Mouse (Mus musculus): ENCODE data around the gene Lama1. TPM values are rescaled to one million over a fixed set of nuclear protein-coding genes. Genes with fewer than 3 reads are reported as not detected.
A peak's percentile ranks its signal among the peaks of the same experiment; 100 is the strongest.

The Lama1 gene
- polyA plus RNA-seq, 1 experiment from 2014 or later = 23.7 TPM

- no peaks in the 10 kb centered on the region for H3K27me3 ChIP-seq (ENCODE audit: control insufficient read depth, insufficient read depth, low read length)
- no peaks in the 10 kb centered on the region for H3K9me3 ChIP-seq (ENCODE audit: control insufficient read depth, low read length)
- H3K4me1 ChIP-seq (ENCODE audit: control insufficient read depth, insufficient read depth, low read length) = no peaks in the 10 kb centered on the region
- H3K36me3 ChIP-seq (ENCODE audit: control insufficient read depth, insufficient read depth, low read length) = peaks cover 9% of the 10 kb centered on the region
- no peak overlapping the region for H3K4me2 ChIP-seq
- DNase-seq (ENCODE audit: low spot score, missing footprints) = peak; percentile 90
- no peak overlapping the region for H3K27ac ChIP-seq (ENCODE audit: low read depth, low read length)
- no peak overlapping the region for H3K9ac ChIP-seq (ENCODE audit: low read length)
- no peak for ATAC-seq (ENCODE audit: low FRiP score)
- 60% methylated on average over 4 of the region's 4 CpGs for WGBS
- H3K4me3 ChIP-seq (ENCODE audit: low read depth, low read length) = no peak overlapping the region
These were observed 82.8 kb downstream of the Lama1 start for GRCm38 (mm10) chr17:67779812-67780211.

GRCm38 (mm10) chr17:67791091-67791490 is 94.0 kb downstream of the Lama1 start:
- H3K36me3 ChIP-seq (ENCODE audit: control insufficient read depth, insufficient read depth, low read length) = peaks cover 11% of the 10 kb centered on the region; the same call in 1 of the 2 replicates
- no peaks in the 10 kb centered on the region for H3K27me3 ChIP-seq (ENCODE audit: control insufficient read depth, insufficient read depth, low read length)
- no peaks in the 10 kb centered on the region for H3K9me3 ChIP-seq (ENCODE audit: control insufficient read depth, low read length)
- H3K9ac ChIP-seq (ENCODE audit: low read length) = no peak overlapping the region
- H3K27ac ChIP-seq (ENCODE audit: low read depth, low read length) = no peak overlapping the region
- H3K4me2 ChIP-seq = no peak overlapping the region
- 96% methylated on average over 10 of the region's 10 CpGs for WGBS
- no peaks in the 10 kb centered on the region for H3K4me1 ChIP-seq (ENCODE audit: control insufficient read depth, insufficient read depth, low read length)
- no peak overlapping the region for H3K4me3 ChIP-seq (ENCODE audit: low read depth, low read length)
- ATAC-seq (ENCODE audit: low FRiP score) = no peak
- no peak for DNase-seq (ENCODE audit: low spot score, missing footprints)

- WGBS = 94% methylated on average over 16 of the region's 16 CpGs
- Histone ChIP-seq H3K27ac (ENCODE audit: low read depth, low read length) (no peak overlapping the region), H3K9me3 (ENCODE audit: control insufficient read depth, low read length) (no peaks in the 10 kb centered on the region)
These were observed 112.1 kb downstream of the Lama1 start for GRCm38 (mm10) chr17:67809171-67809570.

GRCm38 (mm10) chr17:67813666-67814065 is 116.6 kb downstream of the Lama1 start:
- no peak overlapping the region for H3K27ac ChIP-seq (ENCODE audit: low read depth, low read length)
- ATAC-seq (ENCODE audit: low FRiP score) (no peak), DNase-seq (ENCODE audit: low spot score, missing footprints) (no peak)
- no peak overlapping the region for H3K4me2 ChIP-seq
- no peaks in the 10 kb centered on the region for H3K4me1 ChIP-seq (ENCODE audit: control insufficient read depth, insufficient read depth, low read length)
- H3K27me3 ChIP-seq (ENCODE audit: control insufficient read depth, insufficient read depth, low read length) = no peaks in the 10 kb centered on the region
- peaks cover 31% of the 10 kb centered on the region for H3K36me3 ChIP-seq (ENCODE audit: control insufficient read depth, insufficient read depth, low read length)
- 92% methylated on average over 6 of the region's 6 CpGs for WGBS
- H3K9me3 ChIP-seq (ENCODE audit: control insufficient read depth, low read length) = no peaks in the 10 kb centered on the region
- no peak overlapping the region for H3K9ac ChIP-seq (ENCODE audit: low read length)
- H3K4me3 ChIP-seq (ENCODE audit: low read depth, low read length) = no peak overlapping the region

More at GRCm38 (mm10) chr17:67809171-67809570, 112.1 kb downstream of the Lama1 start:
- DNase-seq (ENCODE audit: low spot score, missing footprints) (no peak), ATAC-seq (ENCODE audit: low FRiP score) (no peak)
- Histone ChIP-seq H3K4me3 (ENCODE audit: low read depth, low read length) (no peak overlapping the region), H3K36me3 (ENCODE audit: control insufficient read depth, insufficient read depth, low read length) (peaks cover 14% of the 10 kb centered on the region; the same call in 1 of the 2 replicates), H3K27me3 (ENCODE audit: control insufficient read depth, insufficient read depth, low read length) (no peaks in the 10 kb centered on the region), H3K9ac (ENCODE audit: low read length) (no peak overlapping the region), H3K4me2 (no peak overlapping the region), H3K4me1 (ENCODE audit: control insufficient read depth, insufficient read depth, low read length) (no peaks in the 10 kb centered on the region)

GRCm38 (mm10) chr17:67815720-67816119 is 118.7 kb downstream of the Lama1 start:
- H3K9ac ChIP-seq (ENCODE audit: low read length) = no peak overlapping the region
- H3K36me3 ChIP-seq (ENCODE audit: control insufficient read depth, insufficient read depth, low read length) = peaks cover 32% of the 10 kb centered on the region
- 96% methylated on average over 11 of the region's 11 CpGs for WGBS
- no peak for DNase-seq (ENCODE audit: low spot score, missing footprints)
- no peaks in the 10 kb centered on the region for H3K4me1 ChIP-seq (ENCODE audit: control insufficient read depth, insufficient read depth, low read length)
- H3K9me3 ChIP-seq (ENCODE audit: control insufficient read depth, low read length) = no peaks in the 10 kb centered on the region
- H3K27me3 ChIP-seq (ENCODE audit: control insufficient read depth, insufficient read depth, low read length) = no peaks in the 10 kb centered on the region
- ATAC-seq (ENCODE audit: low FRiP score) = no peak
- H3K4me2 ChIP-seq = no peak overlapping the region
- no peak overlapping the region for H3K27ac ChIP-seq (ENCODE audit: low read depth, low read length)
- H3K4me3 ChIP-seq (ENCODE audit: low read depth, low read length) = no peak overlapping the region

- Histone ChIP-seq H3K4me2 (no peak overlapping the region), H3K9me3 (ENCODE audit: control insufficient read depth, low read length) (no peaks in the 10 kb centered on the region), H3K9ac (ENCODE audit: low read length) (no peak overlapping the region), H3K27ac (ENCODE audit: low read depth, low read length) (no peak overlapping the region), H3K4me1 (ENCODE audit: control insufficient read depth, insufficient read depth, low read length) (no peaks in the 10 kb centered on the region), H3K36me3 (ENCODE audit: control insufficient read depth, insufficient read depth, low read length) (peaks cover 27% of the 10 kb centered on the region), H3K4me3 (ENCODE audit: low read depth, low read length) (no peak overlapping the region), H3K27me3 (ENCODE audit: control insufficient read depth, insufficient read depth, low read length) (no peaks in the 10 kb centered on the region)
- no peak for DNase-seq (ENCODE audit: low spot score, missing footprints)
- 93% methylated on average over 10 of the region's 10 CpGs for WGBS
- ATAC-seq (ENCODE audit: low FRiP score) = no peak
These were observed 119.9 kb downstream of the Lama1 start for GRCm38 (mm10) chr17:67816916-67817315.

GRCm38 (mm10) chr17:67827431-67827830 is 130.4 kb downstream of the Lama1 start:
- no peaks in the 10 kb centered on the region for H3K27me3 ChIP-seq (ENCODE audit: control insufficient read depth, insufficient read depth, low read length)
- H3K4me2 ChIP-seq = no peak overlapping the region
- H3K27ac ChIP-seq (ENCODE audit: low read depth, low read length) = no peak overlapping the region
- H3K36me3 ChIP-seq (ENCODE audit: control insufficient read depth, insufficient read depth, low read length) = no peaks in the 10 kb centered on the region
- ATAC-seq (ENCODE audit: low FRiP score) = no peak
- H3K9me3 ChIP-seq (ENCODE audit: control insufficient read depth, low read length) = peaks cover 6% of the 10 kb centered on the region; the same call in 1 of the 2 replicates
- no peak overlapping the region for H3K4me3 ChIP-seq (ENCODE audit: low read depth, low read length)
- DNase-seq (ENCODE audit: low spot score, missing footprints) = no peak
- H3K9ac ChIP-seq (ENCODE audit: low read length) = no peak overlapping the region
- H3K4me1 ChIP-seq (ENCODE audit: control insufficient read depth, insufficient read depth, low read length) = no peaks in the 10 kb centered on the region
- 94% methylated on average over 3 of the region's 3 CpGs for WGBS

GRCm38 (mm10) chr17:67836146-67836895 is 139.3 kb downstream of the Lama1 start:
- Histone ChIP-seq H3K9ac (ENCODE audit: low read length) (no peak overlapping the region), H3K4me3 (ENCODE audit: low read depth, low read length) (no peak overlapping the region), H3K27me3 (ENCODE audit: control insufficient read depth, insufficient read depth, low read length) (no peaks in the 10 kb centered on the region), H3K4me1 (ENCODE audit: control insufficient read depth, insufficient read depth, low read length) (no peaks in the 10 kb centered on the region), H3K36me3 (ENCODE audit: control insufficient read depth, insufficient read depth, low read length) (no peaks in the 10 kb centered on the region), H3K27ac (ENCODE audit: low read depth, low read length) (no peak overlapping the region), H3K4me2 (no peak overlapping the region), H3K9me3 (ENCODE audit: control insufficient read depth, low read length) (no peaks in the 10 kb centered on the region)
- DNase-seq (ENCODE audit: low spot score, missing footprints) (no peak), ATAC-seq (ENCODE audit: low FRiP score) (no peak)
- 93% methylated on average over 20 of the region's 20 CpGs for WGBS

GRCm38 (mm10) chr17:67837351-67838090 is 140.5 kb downstream of the Lama1 start:
- Histone ChIP-seq H3K4me2 (no peak overlapping the region), H3K36me3 (ENCODE audit: control insufficient read depth, insufficient read depth, low read length) (no peaks in the 10 kb centered on the region), H3K27me3 (ENCODE audit: control insufficient read depth, insufficient read depth, low read length) (no peaks in the 10 kb centered on the region), H3K9ac (ENCODE audit: low read length) (no peak overlapping the region), H3K9me3 (ENCODE audit: control insufficient read depth, low read length) (no peaks in the 10 kb centered on the region), H3K4me1 (ENCODE audit: control insufficient read depth, insufficient read depth, low read length) (no peaks in the 10 kb centered on the region), H3K4me3 (ENCODE audit: low read depth, low read length) (no peak overlapping the region), H3K27ac (ENCODE audit: low read depth, low read length) (no peak overlapping the region)
- 62% methylated on average over 17 of the region's 17 CpGs for WGBS
- ATAC-seq (ENCODE audit: low FRiP score) (peak; percentile 57), DNase-seq (ENCODE audit: low spot score, missing footprints) (peak; percentile 97)
